Mouse (Mus musculus) G1E (cell line): ENCODE data around the gene Myocd.
A peak's percentile ranks its signal among the peaks of the same experiment; 100 is the strongest.

Experiments used
- CTCF ChIP-seq: IDR thresholded peaks from 2 replicates; pipeline ENCODE4 v1.5.1; 2012; ENCODE audit warnings: low read depth, low read length, inconsistent platforms, mixed read lengths
- GATA1 ChIP-seq: IDR thresholded peaks from 2 replicates; pipeline ENCODE4 v1.6.1; 2012; ENCODE audit warnings: borderline replicate concordance, low read length, inconsistent platforms, mixed read lengths
- POLR2AphosphoS5 ChIP-seq: IDR thresholded peaks from 2 replicates; pipeline ENCODE4 v1.6.1; 2012; ENCODE audit warnings: low read depth, low read length, inconsistent platforms; ENCODE audit not compliant: insufficient replicate concordance

DNA sequence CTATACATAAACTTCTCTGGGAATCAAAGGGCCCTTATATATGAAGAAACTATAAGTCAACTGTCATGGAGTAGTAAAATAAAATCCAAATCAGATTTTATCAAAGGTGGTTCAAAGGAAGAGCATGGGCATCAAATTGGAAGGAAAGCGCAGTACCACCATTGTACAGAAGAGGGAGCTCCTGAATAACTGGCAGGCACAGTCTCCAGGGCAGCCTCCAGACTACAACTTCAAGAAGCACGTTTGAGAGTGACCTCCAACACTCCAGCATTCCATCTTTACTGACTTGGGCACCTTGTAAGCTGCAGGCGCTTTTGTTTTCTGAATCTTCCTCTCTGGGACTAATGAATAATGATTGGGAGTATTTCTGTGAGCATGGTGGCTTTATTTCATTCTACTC is 72.5 kb downstream of the Myocd start:
- TF ChIP-seq POLR2AphosphoS5 (no peak), CTCF (peak; percentile 56), GATA1 (no peak)
